Mouse (Mus musculus): ENCODE results near the gene Specc1.

Specc1 gene

GRCm38 (mm10) chr11:62161450-62161849 is 204.9 kb downstream of the Specc1 start:
- POLR2A ChIA-PET = no interaction called here

GRCm38 (mm10) chr11:62164357-62164756 is 207.8 kb downstream of the Specc1 start:
- POLR2A ChIA-PET = interaction anchor here in 2 of 4 experiments (0.6 to 0.9 kb wide), 3 partner anchors 10 to 438 kb away, joined by 3 to 9 read pairs (median 3); no protein-coding TSS in a partner anchor
- CTCF ChIA-PET = no interaction called here

More at GRCm38 (mm10) chr11:62161450-62161849, 204.9 kb downstream of the Specc1 start:
- CTCF ChIA-PET = interaction anchor here in 1 of 4 experiments (1.1 kb wide), 1 partner anchor 114 kb away, joined by 5 read pairs; no protein-coding TSS in a partner anchor

GRCm38 (mm10) chr11:62166503-62166902 is 209.9 kb downstream of the Specc1 start:
- CTCF ChIA-PET = interaction anchor here in 1 of 4 experiments (0.8 kb wide), 1 partner anchor 111 kb away, joined by 3 read pairs; no protein-coding TSS in a partner anchor
- POLR2A ChIA-PET = interaction anchor here in 3 of 4 experiments (0.7 to 2.3 kb wide), 12 partner anchors 11 to 236 kb away, joined by 3 to 12 read pairs (median 3); partner anchors contain the start of genes Adora2b (in 2 of the 3), Zswim7 (in 2 of the 3), Akap10 (in 1 of the 3) and Ttc19 (in 1 of the 3)

- POLR2A ChIA-PET = interaction anchor here in 3 of 4 experiments (0.5 to 2.2 kb wide), 9 partner anchors 10 to 435 kb away, joined by 3 to 12 read pairs (median 4); partner anchors contain the start of gene Adora2b (in 2 of the 3)
- CTCF ChIA-PET = interaction anchor here in 1 of 4 experiments (0.6 kb wide), 1 partner anchor 406 kb away, joined by 5 read pairs; the partner anchor contains the start of gene Trpv2
Observed at GRCm38 (mm10) chr11:62168146-62168545, 211.6 kb downstream of the Specc1 start.

- ChIA-PET CTCF (interaction anchor here in 2 of 4 experiments (0.7 kb wide), 2 partner anchors 103 to 228 kb away, joined by 4 to 9 read pairs; no protein-coding TSS in a partner anchor), POLR2A (interaction anchor here in 2 of 4 experiments (0.6 to 1.1 kb wide), 5 partner anchors 10 to 1157 kb away, joined by 3 to 5 read pairs (median 3); partner anchors contain the start of gene Adora2b (in 1 of the 2))
Observed at GRCm38 (mm10) chr11:62177395-62178113, 221.0 kb downstream of the Specc1 start.

GRCm38 (mm10) chr11:62180791-62181190 is 224.2 kb downstream of the Specc1 start:
- POLR2A ChIA-PET = no interaction called here
- CTCF ChIA-PET = no interaction called here

- CTCF ChIA-PET = no interaction called here
- POLR2A ChIA-PET = interaction anchor here in 1 of 4 experiments (0.9 kb wide), 1 partner anchor 17 kb away, joined by 3 read pairs; no protein-coding TSS in a partner anchor
Observed at GRCm38 (mm10) chr11:62184900-62185299, 228.3 kb downstream of the Specc1 start.

GRCm38 (mm10) chr11:62187074-62187473 is 230.5 kb downstream of the Specc1 start:
- ChIA-PET POLR2A (interaction anchor here in 1 of 4 experiments (0.7 to 1.5 kb wide), 2 partner anchors 91 to 94 kb away, joined by 3 read pairs; partner anchors contain the start of genes Ttc19 and Zswim7), CTCF (no interaction called here)

- ChIA-PET CTCF (no interaction called here), POLR2A (interaction anchor here in 1 of 4 experiments (1.3 kb wide), 1 partner anchor 235 kb away, joined by 3 read pairs; the partner anchor contains the start of gene Specc1)
Observed at GRCm38 (mm10) chr11:62192050-62192449, 235.5 kb downstream of the Specc1 start.

- POLR2A ChIA-PET = interaction anchor here in 1 of 4 experiments (0.8 to 1.3 kb wide), 5 partner anchors 10 to 236 kb away, joined by 3 to 6 read pairs (median 3); partner anchors contain the start of gene Specc1
- CTCF ChIA-PET = interaction anchor here in 2 of 4 experiments (0.6 kb wide), 2 partner anchors 15 to 36 kb away, joined by 3 to 8 read pairs; no protein-coding TSS in a partner anchor
Observed at GRCm38 (mm10) chr11:62193116-62193515, 236.6 kb downstream of the Specc1 start.

GRCm38 (mm10) chr11:62194217-62194616 is 237.7 kb downstream of the Specc1 start:
- ChIA-PET POLR2A (interaction anchor here in 1 of 4 experiments (1.1 kb wide), 1 partner anchor 9 kb away, joined by 6 read pairs; no protein-coding TSS in a partner anchor), CTCF (interaction anchor here in 1 of 4 experiments (0.6 kb wide), 1 partner anchor 234 kb away, joined by 5 read pairs; no protein-coding TSS in a partner anchor)

GRCm38 (mm10) chr11:62200901-62201512 is 244.4 kb downstream of the Specc1 start:
- ChIA-PET POLR2A (interaction anchor here in 1 of 4 experiments (0.9 kb wide), 1 partner anchor 33 kb away, joined by 3 read pairs; no protein-coding TSS in a partner anchor), CTCF (interaction anchor here in 1 of 4 experiments (0.5 kb wide), 1 partner anchor 71 kb away, joined by 3 read pairs; no protein-coding TSS in a partner anchor)

- CTCF ChIA-PET = no interaction called here
- POLR2A ChIA-PET = interaction anchor here in 3 of 4 experiments (0.6 to 1.4 kb wide), 7 partner anchors 9 to 235 kb away, joined by 3 to 9 read pairs (median 4); partner anchors contain the start of gene Adora2b (in 1 of the 3)
Observed at GRCm38 (mm10) chr11:62202645-62203044, 246.1 kb downstream of the Specc1 start.

GRCm38 (mm10) chr11:62209111-62209510 is 252.5 kb downstream of the Specc1 start:
- CTCF ChIA-PET = interaction anchor here in 1 of 4 experiments (0.5 kb wide), 1 partner anchor 142 kb away, joined by 10 read pairs; no protein-coding TSS in a partner anchor
- POLR2A ChIA-PET = interaction anchor here in 1 of 4 experiments (1.6 kb wide), 1 partner anchor 71 kb away, joined by 5 read pairs; no protein-coding TSS in a partner anchor

GRCm38 (mm10) chr11:62209891-62210290 is 253.3 kb downstream of the Specc1 start:
- ChIA-PET CTCF (no interaction called here), POLR2A (interaction anchor here in 1 of 4 experiments (1.6 kb wide), 1 partner anchor 71 kb away, joined by 5 read pairs; no protein-coding TSS in a partner anchor)

- ChIA-PET CTCF (no interaction called here), POLR2A (interaction anchor here in 2 of 4 experiments (0.6 to 1.1 kb wide), 2 partner anchors 35 to 214 kb away, joined by 4 to 5 read pairs; partner anchors contain the start of gene Adora2b (in 1 of the 2))
Observed at GRCm38 (mm10) chr11:62213384-62213989, 256.9 kb downstream of the Specc1 start.

- CTCF ChIA-PET = no interaction called here
- POLR2A ChIA-PET = interaction anchor here in 1 of 4 experiments (0.8 to 1.6 kb wide), 2 partner anchors 48 to 63 kb away, joined by 3 read pairs; no protein-coding TSS in a partner anchor
Observed at GRCm38 (mm10) chr11:62215107-62215506, 258.5 kb downstream of the Specc1 start.

GRCm38 (mm10) chr11:62217751-62218150 is 261.2 kb downstream of the Specc1 start:
- ChIA-PET POLR2A (no interaction called here), CTCF (no interaction called here)
